Mouse (Mus musculus): ENCODE measurements around the gene Pla1a. TPM values are rescaled to one million over a fixed set of nuclear protein-coding genes. Genes with fewer than 3 reads are reported as not detected.

The Pla1a gene
- total and polyA plus RNA-seq, 2 experiments, result 55.2 to 82.1 TPM

- no peaks in the 10 kb centered on the region for H3K79me2 ChIP-seq (ENCODE audit: control insufficient read depth, insufficient read depth, low read length)
Measured at GRCm38 (mm10) chr16:38395060-38395730, 37.8 kb downstream of the Pla1a start.

GRCm38 (mm10) chr16:38394191-38394618 is 38.7 kb downstream of the Pla1a start:
- H3K4me1 ChIP-seq (ENCODE audit: control insufficient read depth, insufficient read depth, low read length), result no peaks in the 10 kb centered on the region
- no peak for TF ChIP-seq CTCF (IDR thresholded peaks at IDR 0.05; ENCODE audit: low read depth, low read length)
- TF ChIP-seq POLR2A (IDR thresholded peaks at IDR 0.05; ENCODE audit: extremely low read depth, insufficient read depth, low read length), result no peak
- 77% methylated on average over 8 of the region's 8 CpGs for WGBS
- no peak overlapping the region for H3K4me3 ChIP-seq (ENCODE audit: insufficient read depth, low read depth, low read length)
- no peaks in the 10 kb centered on the region for H3K27me3 ChIP-seq (ENCODE audit: control insufficient read depth, insufficient read depth, low read length)
- no peak for DNase-seq (ENCODE audit: extremely low read depth, low read depth, low spot score)
- no peak overlapping the region for H3K27ac ChIP-seq (replicated peaks; ENCODE audit: insufficient read depth, low read depth, low read length)
- no peak overlapping the region for H3K9ac ChIP-seq (ENCODE audit: low read depth, low read length)
- no peaks in the 10 kb centered on the region for H3K79me2 ChIP-seq (ENCODE audit: control insufficient read depth, insufficient read depth, low read length)
- no peaks in the 10 kb centered on the region; the same call in 1 of the 2 replicates for H3K36me3 ChIP-seq (ENCODE audit: control insufficient read depth, insufficient read depth, low read length)

More at GRCm38 (mm10) chr16:38395060-38395730, 37.8 kb downstream of the Pla1a start:
- H3K36me3 ChIP-seq (ENCODE audit: control insufficient read depth, insufficient read depth, low read length), result no peaks in the 10 kb centered on the region; the same call in 1 of the 2 replicates
- no peak overlapping the region for H3K9ac ChIP-seq (ENCODE audit: low read depth, low read length)
- no peaks in the 10 kb centered on the region for H3K4me1 ChIP-seq (ENCODE audit: control insufficient read depth, insufficient read depth, low read length)
- DNase-seq (ENCODE audit: extremely low read depth, low read depth, low spot score), result no peak
- H3K27me3 ChIP-seq (ENCODE audit: control insufficient read depth, insufficient read depth, low read length), result no peaks in the 10 kb centered on the region
- H3K4me3 ChIP-seq (ENCODE audit: insufficient read depth, low read depth, low read length), result no peak overlapping the region
- TF ChIP-seq CTCF (IDR thresholded peaks at IDR 0.05; ENCODE audit: low read depth, low read length) (no peak), POLR2A (IDR thresholded peaks at IDR 0.05; ENCODE audit: extremely low read depth, insufficient read depth, low read length) (no peak)
- H3K27ac ChIP-seq (replicated peaks; ENCODE audit: insufficient read depth, low read depth, low read length), result no peak overlapping the region
- WGBS, result 84% methylated on average over 6 of the region's 6 CpGs

GRCm38 (mm10) chr16:38392126-38392894 is 40.6 kb downstream of the Pla1a start:
- Histone ChIP-seq H3K27ac (replicated peaks; ENCODE audit: insufficient read depth, low read depth, low read length) (no peak overlapping the region), H3K4me3 (ENCODE audit: insufficient read depth, low read depth, low read length) (no peak overlapping the region)

GRCm38 (mm10) chr16:38390322-38390721 is 42.6 kb downstream of the Pla1a start:
- 89% methylated on average over 7 of the region's 7 CpGs for WGBS
- Histone ChIP-seq H3K27ac (replicated peaks; ENCODE audit: insufficient read depth, low read depth, low read length) (no peak overlapping the region), H3K79me2 (ENCODE audit: control insufficient read depth, insufficient read depth, low read length) (no peaks in the 10 kb centered on the region), H3K36me3 (ENCODE audit: control insufficient read depth, insufficient read depth, low read length) (no peaks in the 10 kb centered on the region), H3K27me3 (ENCODE audit: control insufficient read depth, insufficient read depth, low read length) (no peaks in the 10 kb centered on the region), H3K9ac (ENCODE audit: low read depth, low read length) (no peak overlapping the region), H3K4me3 (ENCODE audit: insufficient read depth, low read depth, low read length) (no peak overlapping the region), H3K4me1 (ENCODE audit: control insufficient read depth, insufficient read depth, low read length) (no peaks in the 10 kb centered on the region)
- TF ChIP-seq POLR2A (IDR thresholded peaks at IDR 0.05; ENCODE audit: extremely low read depth, insufficient read depth, low read length), result no peak
- no peak for TF ChIP-seq CTCF (IDR thresholded peaks at IDR 0.05; ENCODE audit: low read depth, low read length)
- no peak for DNase-seq (ENCODE audit: extremely low read depth, low read depth, low spot score)

More at GRCm38 (mm10) chr16:38392126-38392894, 40.6 kb downstream of the Pla1a start:
- H3K79me2 ChIP-seq (ENCODE audit: control insufficient read depth, insufficient read depth, low read length), result no peaks in the 10 kb centered on the region
- H3K36me3 ChIP-seq (ENCODE audit: control insufficient read depth, insufficient read depth, low read length), result no peaks in the 10 kb centered on the region
- no peaks in the 10 kb centered on the region for H3K27me3 ChIP-seq (ENCODE audit: control insufficient read depth, insufficient read depth, low read length)
- DNase-seq (ENCODE audit: extremely low read depth, low read depth, low spot score), result no peak
- no peaks in the 10 kb centered on the region for H3K4me1 ChIP-seq (ENCODE audit: control insufficient read depth, insufficient read depth, low read length)
- no peak for TF ChIP-seq CTCF (IDR thresholded peaks at IDR 0.05; ENCODE audit: low read depth, low read length)
- no peak for TF ChIP-seq POLR2A (IDR thresholded peaks at IDR 0.05; ENCODE audit: extremely low read depth, insufficient read depth, low read length)
- WGBS, result 88% methylated on average over 23 of the region's 23 CpGs
- H3K9ac ChIP-seq (ENCODE audit: low read depth, low read length), result no peak overlapping the region

- TF ChIP-seq POLR2A (IDR thresholded peaks at IDR 0.05; ENCODE audit: extremely low read depth, insufficient read depth, low read length) (no peak), CTCF (IDR thresholded peaks at IDR 0.05; ENCODE audit: low read depth, low read length) (no peak)
- Histone ChIP-seq H3K4me3 (ENCODE audit: insufficient read depth, low read depth, low read length) (no peak overlapping the region), H3K79me2 (ENCODE audit: control insufficient read depth, insufficient read depth, low read length) (no peaks in the 10 kb centered on the region), H3K4me1 (ENCODE audit: control insufficient read depth, insufficient read depth, low read length) (no peaks in the 10 kb centered on the region), H3K27ac (replicated peaks; ENCODE audit: insufficient read depth, low read depth, low read length) (no peak overlapping the region), H3K27me3 (ENCODE audit: control insufficient read depth, insufficient read depth, low read length) (no peaks in the 10 kb centered on the region), H3K9ac (ENCODE audit: low read depth, low read length) (no peak overlapping the region), H3K36me3 (ENCODE audit: control insufficient read depth, insufficient read depth, low read length) (no peaks in the 10 kb centered on the region)
- 89% methylated on average over 8 of the region's 8 CpGs for WGBS
- DNase-seq (ENCODE audit: extremely low read depth, low read depth, low spot score), result no peak
Measured at GRCm38 (mm10) chr16:38389284-38389893, 43.6 kb downstream of the Pla1a start.

All from liver, adult 2 months (tissue).